Mouse (Mus musculus) CD8-positive naive resting alpha-beta T cell, adult 2 months (primary cell): ENCODE results near the gene Rcbtb2.
A peak's percentile ranks its signal among the peaks of the same experiment; 100 is the strongest.

ENCODE experiments used
- DNase-seq, 2 experiments: peaks; one replicate each; pipeline ENCODE4 v3.0.0; 2022; ENCODE audit warnings: low read depth in 2 of 2, low spot score in 2 of 2

Gene Rcbtb2

DNA sequence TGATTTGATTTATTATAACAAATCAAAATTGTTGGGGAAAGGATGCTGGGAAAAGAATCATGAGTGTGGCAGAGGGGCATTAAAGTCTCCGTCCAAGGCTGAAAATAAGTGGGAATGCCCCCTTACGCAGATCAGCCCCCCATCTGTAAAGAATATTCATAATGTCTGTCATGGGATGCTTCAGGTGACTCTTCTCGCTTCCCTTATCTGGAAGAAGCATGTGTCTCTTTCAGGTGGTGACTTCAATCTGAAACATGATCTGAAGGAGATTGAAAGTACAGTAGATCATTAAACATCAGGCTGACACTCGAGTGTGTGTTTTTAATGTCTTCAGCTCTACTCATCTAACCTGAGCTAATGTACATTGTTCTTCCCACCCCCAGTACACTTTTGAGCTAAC lies 22.7 kb downstream of the Rcbtb2 start:
- no peak for DNase-seq

DNA sequence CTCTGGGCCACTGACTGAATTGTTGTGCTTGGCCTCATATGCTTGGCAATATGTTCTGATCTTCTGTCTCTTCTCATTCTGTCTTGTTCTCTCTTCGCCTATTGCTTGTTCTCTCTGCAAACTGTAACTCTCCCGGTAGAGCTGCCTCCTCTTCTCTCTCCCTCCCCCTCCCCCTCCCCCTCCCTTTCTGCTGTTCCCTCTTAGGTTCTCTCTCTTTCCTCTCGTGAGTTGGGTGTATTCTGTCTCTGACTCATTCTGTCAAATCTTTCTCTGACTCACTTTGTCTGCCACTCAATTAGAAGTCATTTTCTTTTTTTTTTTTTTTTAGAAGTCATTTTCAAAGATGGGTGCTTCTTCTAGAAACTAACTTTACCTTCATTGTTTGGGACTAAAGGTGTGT lies 23.9 kb downstream of the Rcbtb2 start:
- DNase-seq, result no peak

DNA sequence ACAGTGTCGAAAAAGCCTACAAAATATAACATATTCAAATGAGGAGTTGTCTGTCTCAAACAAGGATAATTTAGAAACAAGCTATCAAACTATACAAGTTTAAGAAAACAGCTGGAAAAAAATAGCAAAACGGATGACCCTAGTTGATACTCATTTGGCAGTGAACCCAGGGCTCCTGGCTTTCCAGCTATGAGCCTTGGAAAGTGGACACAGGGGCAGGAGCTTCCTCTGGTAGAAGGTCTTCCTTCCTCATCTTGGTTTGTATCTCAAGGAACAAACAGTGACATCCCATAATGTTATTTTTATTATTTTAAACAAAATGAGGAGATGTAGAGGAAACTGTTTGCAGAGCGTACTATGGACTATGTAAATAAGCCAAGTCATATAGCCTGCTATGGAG lies 25.3 kb downstream of the Rcbtb2 start:
- DNase-seq, result no peak

DNA sequence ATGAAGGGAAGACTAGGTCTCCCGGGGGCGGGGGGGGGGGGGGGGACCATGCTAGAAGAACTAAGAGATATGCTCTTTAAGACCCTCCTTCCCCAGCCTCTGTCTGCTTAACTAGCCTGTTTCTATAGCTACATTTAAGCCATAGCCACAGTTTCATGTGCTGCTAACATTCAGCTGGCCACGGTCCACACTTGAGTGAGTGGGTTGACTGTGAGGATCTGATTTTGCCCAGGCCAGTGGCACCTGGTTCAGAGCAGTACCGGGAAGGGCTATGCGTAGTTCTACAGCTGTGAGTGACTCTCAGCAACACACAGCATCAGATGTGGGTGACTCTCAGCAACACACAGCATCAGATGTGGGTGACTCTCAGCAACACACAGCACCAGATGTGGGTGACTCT lies 38.5 kb downstream of the Rcbtb2 start:
- peak; percentile 20 to 21 for DNase-seq

DNA sequence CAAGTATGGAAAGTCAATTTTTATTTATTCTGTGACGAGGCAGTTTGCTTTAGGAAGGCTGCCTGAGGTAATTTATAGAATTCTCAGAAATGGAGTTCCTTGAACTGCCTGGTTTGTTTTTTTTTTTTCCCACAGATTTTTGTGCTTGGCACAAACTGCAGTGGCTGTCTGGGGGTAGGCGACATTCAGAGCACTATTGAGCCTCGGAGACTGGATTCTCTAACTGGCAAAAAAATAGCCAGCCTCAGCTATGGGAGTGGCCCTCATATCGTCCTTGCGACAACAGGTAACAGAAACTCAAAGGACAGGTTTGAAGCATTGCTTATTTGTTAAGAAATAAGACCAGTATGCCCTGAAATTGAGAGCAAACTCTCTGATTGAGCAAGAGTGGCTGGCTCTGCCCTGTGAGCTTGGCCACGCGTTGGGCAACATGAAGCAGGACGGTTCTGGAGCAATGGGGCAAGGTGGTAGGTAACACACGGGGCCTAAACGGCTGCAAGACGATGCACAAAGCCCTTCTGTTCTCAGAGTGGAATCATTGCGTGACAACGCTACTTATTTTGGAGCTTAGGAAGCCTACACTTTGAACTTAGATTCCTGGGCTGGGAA lies 39.5 kb downstream of the Rcbtb2 start:
- no peak for DNase-seq

DNA sequence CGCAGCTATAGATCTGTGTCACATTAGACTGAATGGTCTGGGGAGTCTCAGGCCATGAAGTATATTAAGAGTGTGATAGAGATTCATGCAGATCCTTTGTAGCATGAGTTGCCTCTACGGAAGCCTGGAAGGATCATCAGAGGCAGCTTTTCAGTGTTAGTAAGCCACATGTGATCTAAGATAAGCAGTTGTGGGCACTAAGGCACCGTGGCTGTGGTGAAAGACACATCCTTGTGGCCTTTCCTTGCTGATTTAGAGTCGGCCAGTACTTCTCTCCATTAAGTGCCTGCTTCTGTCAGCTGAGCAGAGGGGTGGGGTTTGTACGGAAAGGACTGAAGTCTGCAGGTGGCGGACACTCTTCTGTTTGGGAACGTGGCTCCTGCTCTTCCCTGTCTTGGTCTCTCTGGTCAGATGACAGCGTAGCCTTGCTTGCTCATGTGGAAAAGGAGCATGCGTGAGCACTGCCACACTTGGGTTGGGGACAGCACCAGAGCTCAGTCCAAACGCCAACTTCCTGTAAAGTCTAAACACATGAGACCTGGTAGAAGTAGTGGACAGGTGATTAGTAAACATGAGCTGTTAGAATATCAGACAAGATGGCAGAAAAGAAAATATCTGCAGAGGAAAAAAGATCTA lies 40.6 kb downstream of the Rcbtb2 start:
- DNase-seq, result no peak

DNA sequence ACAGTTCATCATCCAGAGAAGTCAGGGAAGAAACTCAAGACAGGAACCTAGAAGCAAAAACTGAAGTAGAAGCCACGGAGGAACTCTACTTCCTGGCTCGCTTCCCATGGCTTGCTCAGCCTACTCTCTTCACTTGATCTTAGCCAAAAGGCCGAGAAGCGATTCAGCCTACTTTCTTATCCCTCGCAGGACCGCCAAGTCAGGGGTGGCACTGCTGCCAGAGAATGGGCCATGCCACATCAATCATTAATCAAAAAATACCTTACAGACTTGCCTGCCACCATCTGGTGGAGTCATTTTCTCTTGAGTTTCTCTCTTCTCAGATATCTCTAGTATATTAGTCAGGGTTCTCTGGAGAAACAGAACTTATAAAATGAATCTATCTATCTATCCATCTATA lies 42.3 kb downstream of the Rcbtb2 start:
- no peak for DNase-seq

DNA sequence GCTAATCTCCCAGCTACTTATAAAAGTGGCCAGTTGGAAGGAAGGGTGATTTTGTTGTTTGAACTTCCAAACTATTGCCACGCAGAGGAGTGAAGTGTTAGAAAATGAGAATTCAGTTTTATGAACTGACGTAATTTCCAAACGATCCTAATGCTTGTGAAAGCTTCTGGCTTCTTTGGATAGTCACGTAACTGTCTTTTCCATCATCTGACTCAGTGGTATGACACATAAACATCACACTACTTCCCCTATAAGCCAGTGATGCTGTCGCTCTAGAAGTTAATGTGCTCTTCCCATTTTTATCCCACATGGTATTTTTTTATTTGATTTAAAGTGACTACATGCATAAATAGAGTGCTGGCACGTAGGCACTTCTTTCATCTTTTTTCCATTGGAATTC lies 45.8 kb downstream of the Rcbtb2 start:
- DNase-seq, result no peak

DNA sequence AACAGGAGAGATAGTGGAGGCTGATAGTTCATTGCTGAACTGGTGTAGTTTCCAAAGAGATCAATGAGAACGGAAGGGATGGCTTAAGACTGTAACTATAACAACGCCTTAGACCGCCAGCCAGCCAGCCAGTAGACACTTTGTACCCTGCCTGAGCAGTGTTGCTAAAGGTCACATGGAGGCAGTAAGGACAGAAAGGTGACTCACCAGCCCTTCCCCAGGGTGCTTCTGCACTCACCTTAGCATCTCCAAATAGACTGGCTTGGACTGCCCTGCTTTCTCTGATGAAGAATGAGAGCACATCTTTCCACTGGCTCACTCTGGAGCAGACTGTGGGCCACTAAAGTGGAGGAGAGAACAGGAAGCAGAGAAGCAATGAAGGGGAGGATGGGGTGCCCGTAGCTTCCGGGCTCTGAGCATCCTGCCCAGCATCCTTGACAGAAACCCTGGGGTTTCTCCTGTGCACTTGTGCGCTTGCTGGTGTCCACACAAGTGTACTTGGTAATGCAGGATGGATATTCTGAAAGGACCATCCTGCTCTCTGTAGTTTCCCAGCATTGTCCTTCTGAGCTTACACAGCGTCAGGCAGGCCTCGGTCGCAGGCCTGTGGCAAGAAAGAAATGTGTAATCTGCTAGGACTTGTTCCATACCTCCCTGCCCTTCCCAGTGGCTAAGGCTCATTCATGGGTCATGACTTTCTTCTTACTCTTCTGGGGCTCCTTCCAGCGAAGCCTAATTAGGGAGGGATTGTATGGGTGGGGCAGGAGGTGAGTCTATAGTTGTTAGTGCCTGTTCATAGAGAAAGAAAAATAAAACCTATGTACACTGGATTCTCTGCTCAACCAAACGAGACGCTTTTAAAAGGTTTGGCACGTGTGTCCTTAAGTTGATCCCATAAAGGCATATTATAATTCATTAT lies 47.3 kb downstream of the Rcbtb2 start:
- no peak for DNase-seq

DNA sequence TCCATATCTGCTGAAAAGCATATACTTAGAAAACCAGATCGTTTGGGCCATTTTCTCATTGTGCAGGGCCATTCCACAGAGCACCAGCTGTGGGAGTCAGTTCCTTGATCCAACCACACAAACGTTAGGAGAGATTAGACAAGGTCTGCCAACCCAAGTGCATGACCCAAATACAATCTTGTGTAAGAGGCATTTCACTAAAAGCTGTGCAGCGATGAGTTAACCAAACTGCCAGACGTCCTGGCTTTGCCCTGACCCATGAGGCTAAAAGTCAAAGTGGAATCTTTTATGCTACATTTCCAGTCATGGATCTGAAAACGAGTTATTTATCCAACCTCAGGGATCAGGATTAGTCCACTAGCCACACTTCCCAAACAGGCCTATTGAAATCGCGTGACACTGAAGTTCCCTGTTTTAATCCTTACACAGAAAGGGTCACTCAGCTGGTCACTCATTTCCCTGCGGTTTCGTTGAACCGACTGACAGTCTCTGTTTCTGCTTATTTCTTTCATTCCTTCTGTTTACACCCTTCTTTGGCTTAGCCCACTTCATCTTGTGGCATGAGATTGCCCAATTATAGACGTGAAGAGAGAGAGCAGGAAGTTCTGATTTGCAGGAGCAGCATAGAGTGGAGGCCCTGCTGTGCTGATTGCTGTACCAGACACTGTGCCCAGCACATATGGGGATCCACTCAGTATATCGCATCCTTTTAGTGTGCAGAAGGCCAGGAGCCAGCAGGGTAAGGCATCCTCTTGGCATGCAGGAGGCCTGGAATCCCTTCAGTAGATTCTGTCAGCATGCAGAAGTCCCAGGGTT lies 49.6 kb downstream of the Rcbtb2 start:
- no peak for DNase-seq

DNA sequence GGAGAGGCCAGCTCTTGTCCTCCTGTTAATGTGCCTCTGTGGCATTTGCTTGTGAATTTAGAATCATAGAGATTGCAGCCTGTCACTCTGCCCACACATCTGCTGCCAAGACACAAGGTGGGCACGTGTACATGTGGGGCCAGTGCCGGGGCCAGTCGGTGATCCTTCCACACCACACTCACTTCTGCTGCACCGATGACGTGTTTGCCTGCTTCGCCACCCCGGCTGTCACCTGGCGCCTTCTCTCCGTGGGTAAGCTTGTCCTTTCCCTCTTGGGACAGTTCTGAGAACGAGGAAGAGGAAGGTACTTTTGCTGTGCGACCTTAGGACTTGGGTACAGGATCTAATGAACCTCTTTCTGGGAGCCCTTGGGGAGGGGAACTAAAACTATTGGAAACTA lies 50.8 kb downstream of the Rcbtb2 start:
- DNase-seq, result no peak

DNA sequence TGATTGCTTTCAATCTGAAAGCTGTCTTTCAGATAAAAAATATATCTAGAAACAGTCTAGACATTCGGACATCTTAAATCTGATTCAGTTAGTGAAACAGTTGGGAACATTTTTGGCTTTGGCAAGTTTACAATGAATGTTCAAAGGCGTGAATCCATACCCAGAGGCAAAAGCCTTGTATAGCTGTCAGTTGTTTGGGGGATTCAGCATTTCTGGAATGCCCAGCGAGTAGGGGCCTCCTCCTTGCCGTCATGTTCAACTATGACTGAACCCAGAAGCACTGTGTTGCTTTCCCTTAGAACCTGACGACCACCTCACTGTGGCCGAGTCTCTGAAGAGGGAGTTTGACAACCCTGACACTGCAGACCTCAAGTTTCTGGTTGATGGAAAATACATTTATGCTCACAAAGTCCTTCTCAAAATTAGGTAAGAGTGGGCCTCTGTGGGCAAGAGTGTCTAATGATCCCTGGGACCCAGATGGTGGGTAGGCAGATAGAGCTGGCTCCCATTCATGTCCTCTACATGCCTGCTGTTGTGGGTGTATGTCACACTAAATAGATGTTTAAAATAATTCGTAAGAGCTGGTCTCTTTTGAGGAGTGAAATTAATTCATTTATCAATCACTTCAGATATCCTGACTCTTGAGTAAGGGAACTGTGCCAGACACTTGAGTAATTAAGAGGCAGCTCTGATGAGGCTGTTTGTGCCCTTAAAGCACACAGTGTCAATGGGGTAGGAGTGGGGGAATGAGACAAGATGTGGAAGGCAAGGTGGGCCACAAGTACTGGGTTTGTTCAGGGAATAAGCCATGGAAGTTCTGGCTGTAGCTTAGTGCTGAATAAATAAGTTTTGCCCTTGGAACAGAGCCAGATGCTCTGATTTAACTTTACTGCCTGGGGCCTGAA lies 51.5 kb downstream of the Rcbtb2 start:
- DNase-seq, result no peak

DNA sequence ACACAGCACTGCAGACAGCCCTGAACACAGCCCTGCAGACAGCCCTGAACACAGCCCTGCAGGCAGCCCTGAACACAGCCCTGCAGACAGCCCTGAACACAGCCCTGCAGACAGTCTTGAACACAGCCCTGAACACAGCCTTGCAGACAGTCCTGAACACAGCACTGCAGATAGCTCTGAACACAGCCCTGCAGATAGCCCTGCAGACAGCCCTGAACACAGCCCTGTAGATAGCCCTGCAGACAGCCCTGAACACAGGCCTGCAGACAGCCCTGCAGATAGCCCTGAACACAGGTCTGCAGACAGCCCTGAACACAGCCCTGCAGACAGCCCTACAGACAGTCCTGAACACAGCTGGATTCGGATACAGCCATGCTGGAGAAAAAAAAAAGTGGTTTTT lies 52.2 kb downstream of the Rcbtb2 start:
- DNase-seq, result no peak

DNA sequence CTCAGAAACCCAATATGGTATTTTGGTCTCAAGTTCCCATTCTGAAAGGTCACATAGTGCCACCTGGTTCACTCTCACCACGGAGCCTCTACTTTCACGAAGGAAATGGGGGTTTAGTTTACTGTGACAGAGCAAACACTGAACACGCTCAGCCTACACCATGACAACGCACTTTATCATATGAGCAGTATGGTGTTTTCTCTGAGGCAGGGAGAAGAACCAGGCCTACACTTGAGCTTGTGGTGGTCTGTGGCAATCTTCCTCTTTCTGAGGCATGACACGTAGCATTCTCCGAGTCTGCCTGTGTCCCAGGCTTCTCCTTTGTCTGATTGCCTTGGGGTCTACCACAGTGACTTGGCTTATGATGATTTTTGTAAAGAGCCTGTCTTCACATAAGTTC lies 53.0 kb downstream of the Rcbtb2 start:
- DNase-seq, result peak in 1 of 2 experiments; percentile 6

DNA sequence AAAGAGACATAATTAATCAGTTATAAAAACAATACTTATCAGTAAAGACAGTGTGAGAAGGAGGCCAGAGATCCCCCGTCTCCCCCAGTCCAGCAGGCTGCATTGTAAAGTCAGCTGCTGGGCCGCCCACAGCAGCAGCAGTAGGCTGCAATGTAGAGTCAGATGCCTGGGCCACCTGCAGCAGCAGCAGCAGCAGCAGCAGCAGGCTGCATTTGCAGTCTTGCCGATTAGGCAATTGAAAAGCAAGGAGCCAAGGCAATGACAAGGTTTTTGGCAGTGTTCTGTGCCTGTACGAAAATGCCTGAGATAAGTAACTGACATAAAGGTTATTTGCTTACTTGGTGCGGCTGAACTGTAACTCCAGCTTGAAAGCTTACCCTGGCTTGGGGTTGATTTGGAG lies 53.4 kb downstream of the Rcbtb2 start:
- DNase-seq, result no peak

DNA sequence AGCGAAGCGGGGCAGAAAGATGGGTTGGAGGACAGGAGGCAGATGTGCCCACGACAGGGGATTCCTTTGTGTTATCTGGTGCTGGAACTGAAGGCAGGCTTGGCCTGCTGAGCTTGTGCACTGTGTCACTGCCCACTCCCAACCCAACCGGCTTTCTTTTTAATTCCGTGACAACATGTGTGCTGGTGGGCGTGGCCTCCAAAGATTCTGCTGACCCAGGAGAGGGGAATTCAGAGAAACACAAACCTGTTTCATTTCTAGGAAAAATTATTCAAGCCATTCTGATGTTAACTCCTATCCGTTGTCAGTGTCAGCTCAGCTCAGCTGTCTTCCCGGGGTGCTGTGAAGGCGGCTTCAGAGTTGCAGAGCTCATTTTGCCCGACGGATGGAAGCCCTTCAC lies 55.1 kb downstream of the Rcbtb2 start:
- DNase-seq, result no peak

DNA sequence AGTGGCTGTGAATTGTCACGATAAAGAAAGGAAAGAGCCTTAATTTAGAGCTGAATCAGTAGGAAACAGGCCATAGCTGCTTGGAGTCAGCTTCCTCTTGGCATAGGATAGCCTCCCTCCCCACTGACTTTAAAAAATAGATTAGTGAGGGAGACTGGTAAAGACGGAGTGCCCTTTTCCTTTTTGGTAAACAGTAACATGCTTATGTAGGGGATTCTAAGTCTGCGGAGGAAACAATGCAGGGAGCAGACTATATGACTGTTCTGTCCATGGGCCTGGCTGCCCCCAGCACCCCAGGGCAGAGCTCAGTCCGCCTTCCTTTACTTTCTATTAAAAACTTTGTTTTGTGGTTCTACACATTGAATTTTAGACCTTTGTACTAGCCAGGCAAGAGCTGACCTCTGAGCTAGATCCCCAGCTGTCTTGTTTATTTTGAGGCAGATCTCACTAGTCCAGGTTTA lies 56.4 kb downstream of the Rcbtb2 start:
- no peak for DNase-seq

DNA sequence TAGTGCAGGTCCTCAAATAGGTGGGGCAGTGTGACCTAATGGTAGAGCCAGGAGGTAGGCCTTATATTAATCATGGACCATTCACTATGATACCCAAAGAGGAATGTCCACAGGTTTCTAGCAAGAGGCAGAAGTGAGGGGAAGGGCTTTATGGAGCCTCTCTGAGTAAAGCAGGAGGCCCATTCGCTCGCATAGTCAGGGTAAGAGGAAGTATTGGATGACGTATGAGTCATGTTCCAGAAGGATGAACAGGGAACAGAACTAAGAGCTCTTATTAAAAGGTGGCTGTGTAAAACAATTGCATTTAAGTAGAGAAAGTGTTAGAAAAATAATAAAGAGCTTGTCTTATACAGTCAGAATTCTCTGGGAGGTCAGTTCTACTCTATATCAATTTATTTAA lies 57.8 kb downstream of the Rcbtb2 start:
- DNase-seq, result no peak

DNA sequence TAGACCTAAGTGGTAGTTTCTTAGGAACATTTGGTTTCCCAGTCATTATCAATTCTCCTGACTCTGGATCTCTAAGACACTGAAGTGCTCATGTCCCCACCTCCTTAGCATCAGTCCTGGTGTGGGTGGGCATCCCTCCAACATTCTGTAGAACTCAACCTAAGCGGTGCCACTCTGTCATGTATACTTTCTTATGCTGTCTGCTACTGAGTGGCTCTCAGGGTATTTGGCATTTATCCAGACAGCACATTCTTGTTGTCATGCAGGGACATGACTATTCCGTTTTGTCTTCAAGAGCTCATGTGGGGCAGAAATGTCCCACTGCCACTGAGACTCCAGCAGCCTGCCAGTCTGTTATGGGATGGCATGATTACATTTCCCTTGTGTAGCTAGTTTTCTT lies 58.3 kb downstream of the Rcbtb2 start:
- no peak for DNase-seq

DNA sequence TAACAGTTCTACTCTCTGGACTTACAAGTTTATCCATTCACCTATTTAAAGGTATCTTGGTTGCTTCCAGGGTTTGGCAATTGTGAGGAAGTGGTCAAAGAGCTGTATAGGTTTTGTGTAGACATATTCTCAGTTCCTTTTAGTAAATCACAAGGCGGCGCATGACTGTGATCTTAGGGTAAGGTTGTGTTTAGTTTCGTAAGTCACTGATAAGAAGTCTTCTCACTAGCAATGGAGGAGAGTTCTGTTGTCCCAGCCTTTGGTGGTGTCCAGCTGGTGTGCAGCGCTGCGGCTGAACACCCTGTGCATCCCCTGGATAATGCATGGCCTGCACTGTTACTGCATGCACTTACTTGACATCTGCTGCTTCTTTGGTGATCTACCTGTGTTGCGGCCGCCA lies 64.0 kb downstream of the Rcbtb2 start:
- no peak for DNase-seq
